Mouse (Mus musculus): Measurements from ENCODE around the gene Lrmda. TPM values are rescaled to one million over a fixed set of nuclear protein-coding genes. Genes with fewer than 3 reads are reported as not detected.

Lrmda gene
- polyA plus RNA-seq, 1 experiment from 2014 or later = not detected

DNA sequence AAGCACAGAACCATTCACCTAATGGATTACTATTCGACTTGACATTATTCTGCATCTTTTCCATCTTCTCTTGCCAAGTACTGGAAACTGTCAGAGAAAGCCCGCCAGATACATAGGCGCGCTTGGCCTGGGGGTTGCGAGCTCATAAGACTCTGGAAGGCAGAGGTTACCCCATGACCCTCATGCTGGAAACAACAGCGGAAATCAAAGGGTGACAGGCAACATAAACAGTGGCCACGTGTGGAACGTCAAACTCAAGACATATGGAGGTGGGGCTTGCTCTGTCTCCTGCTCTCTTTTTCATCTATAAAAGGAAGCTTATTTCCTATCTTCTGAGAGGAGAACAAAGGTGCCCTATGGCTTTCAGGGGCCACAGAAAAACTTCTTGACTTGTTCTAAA is 351.6 kb downstream of the Lrmda start:
- H3K9me3 ChIP-seq (ENCODE audit: control insufficient read depth, low read length) = no peaks in the 10 kb centered on the region
- whole genome bisulfite sequencing = 77% methylated on average over 8 of the region's 8 CpGs
- no peaks in the 10 kb centered on the region for H3K36me3 ChIP-seq (ENCODE audit: control insufficient read depth, insufficient read depth, low read length)
- no peaks in the 10 kb centered on the region for H3K4me1 ChIP-seq (replicated peaks; ENCODE audit: control insufficient read depth, insufficient read depth, low read length)
- ATAC-seq (replicated peaks; ENCODE audit: low FRiP score) = no peak
- no peaks in the 10 kb centered on the region for H3K27me3 ChIP-seq (ENCODE audit: control insufficient read depth, insufficient read depth, low read length)
- H3K4me2 ChIP-seq (ENCODE audit: low read depth, low read length, severe bottlenecking) = no peak overlapping the region
- H3K27ac ChIP-seq (ENCODE audit: low read depth, low read length) = no peak overlapping the region
- no peak overlapping the region for H3K4me3 ChIP-seq (ENCODE audit: low read depth, low read length)
- no peak for DNase-seq (ENCODE audit: low spot score)
- H3K9ac ChIP-seq (ENCODE audit: low read length) = no peak overlapping the region

DNA sequence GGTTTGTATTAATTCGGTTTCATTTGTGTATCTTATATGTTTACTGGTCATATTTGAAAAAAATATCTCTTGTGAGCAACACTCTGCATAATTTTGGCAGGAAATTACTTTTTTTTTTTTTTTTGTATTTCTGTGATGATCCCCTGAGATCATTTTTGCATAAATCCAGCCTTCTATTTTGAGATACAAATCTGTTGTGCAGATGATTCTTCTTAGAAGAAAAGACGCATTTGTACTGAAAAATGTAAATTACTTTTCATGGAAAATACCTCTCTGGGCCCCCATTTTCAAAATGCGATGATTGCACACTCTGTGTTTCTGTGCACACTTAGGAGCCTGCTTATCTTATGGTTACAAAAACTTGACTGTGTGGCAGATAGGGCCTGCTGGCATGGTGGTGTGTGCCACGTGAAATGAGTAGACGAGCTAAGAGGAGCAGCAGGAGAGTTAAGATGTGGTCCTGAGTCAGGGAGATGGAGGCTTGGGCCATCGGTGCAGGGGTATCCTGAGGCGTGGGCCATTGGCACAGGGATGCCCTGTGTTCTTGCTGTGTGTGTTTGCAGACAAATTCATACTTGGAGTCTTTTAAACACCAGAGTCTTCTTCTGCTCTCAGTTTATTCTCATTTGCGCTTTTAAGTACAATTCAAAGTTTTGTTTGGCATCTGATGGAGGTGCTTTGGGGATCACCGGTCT is 353.3 kb downstream of the Lrmda start:
- Histone ChIP-seq H3K9me3 (ENCODE audit: control insufficient read depth, low read length) (no peaks in the 10 kb centered on the region), H3K27me3 (ENCODE audit: control insufficient read depth, insufficient read depth, low read length) (no peaks in the 10 kb centered on the region), H3K4me2 (ENCODE audit: low read depth, low read length, severe bottlenecking) (no peak overlapping the region), H3K4me1 (replicated peaks; ENCODE audit: control insufficient read depth, insufficient read depth, low read length) (no peaks in the 10 kb centered on the region), H3K36me3 (ENCODE audit: control insufficient read depth, insufficient read depth, low read length) (no peaks in the 10 kb centered on the region), H3K27ac (ENCODE audit: low read depth, low read length) (no peak overlapping the region), H3K9ac (ENCODE audit: low read length) (no peak overlapping the region), H3K4me3 (ENCODE audit: low read depth, low read length) (no peak overlapping the region)
- DNase-seq (ENCODE audit: low spot score) (no peak), ATAC-seq (replicated peaks; ENCODE audit: low FRiP score) (no peak)
- 88% methylated on average over 9 of the region's 9 CpGs for WGBS

DNA sequence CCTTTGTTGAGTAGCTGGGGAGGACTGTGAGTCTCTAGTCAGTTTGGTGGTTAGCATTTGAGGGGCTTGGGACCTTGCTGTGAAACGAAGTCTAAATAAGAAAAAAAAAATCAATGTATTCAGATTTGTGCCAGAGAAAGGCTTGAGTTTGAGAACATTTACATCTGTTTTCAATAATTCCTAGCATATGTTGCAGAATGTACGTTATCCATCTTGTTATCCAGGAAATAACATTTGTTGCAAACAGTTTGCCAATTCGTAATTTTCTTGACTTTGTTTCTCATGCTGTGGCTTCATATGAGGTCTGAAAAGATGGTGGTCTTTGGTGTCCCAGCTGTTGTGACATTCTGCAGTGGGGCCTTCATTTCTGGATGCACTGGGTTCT is 353.8 kb downstream of the Lrmda start:
- DNase-seq (ENCODE audit: low spot score) = no peak
- H3K27me3 ChIP-seq (ENCODE audit: control insufficient read depth, insufficient read depth, low read length) = no peaks in the 10 kb centered on the region
- no peak overlapping the region for H3K27ac ChIP-seq (ENCODE audit: low read depth, low read length)
- H3K9ac ChIP-seq (ENCODE audit: low read length) = no peak overlapping the region
- WGBS = 81% methylated on average over 3 of the region's 3 CpGs
- H3K36me3 ChIP-seq (ENCODE audit: control insufficient read depth, insufficient read depth, low read length) = no peaks in the 10 kb centered on the region
- H3K4me1 ChIP-seq (replicated peaks; ENCODE audit: control insufficient read depth, insufficient read depth, low read length) = no peaks in the 10 kb centered on the region
- no peak for ATAC-seq (replicated peaks; ENCODE audit: low FRiP score)
- H3K9me3 ChIP-seq (ENCODE audit: control insufficient read depth, low read length) = no peaks in the 10 kb centered on the region
- H3K4me3 ChIP-seq (ENCODE audit: low read depth, low read length) = no peak overlapping the region
- no peak overlapping the region for H3K4me2 ChIP-seq (ENCODE audit: low read depth, low read length, severe bottlenecking)

DNA sequence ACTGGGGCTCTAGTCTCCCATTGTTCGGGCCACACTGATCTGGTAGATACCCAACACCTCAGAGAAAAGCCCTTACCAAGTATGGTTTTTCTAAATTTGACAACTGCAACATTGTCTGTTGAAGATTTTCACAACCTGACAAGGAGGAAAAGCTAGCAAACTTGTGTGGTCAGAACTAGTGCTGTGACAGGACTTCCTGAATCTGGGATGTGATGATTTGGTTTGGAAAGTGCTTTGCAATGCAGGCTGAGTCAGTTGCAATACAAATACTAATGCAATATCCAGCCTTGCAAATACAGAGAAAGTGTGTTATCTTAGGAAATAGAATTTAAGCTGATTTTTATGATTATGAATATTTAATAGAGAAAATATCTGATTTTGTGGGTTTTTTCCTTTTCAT is 357.6 kb downstream of the Lrmda start:
- Histone ChIP-seq H3K9me3 (ENCODE audit: control insufficient read depth, low read length) (no peaks in the 10 kb centered on the region), H3K4me2 (ENCODE audit: low read depth, low read length, severe bottlenecking) (no peak overlapping the region), H3K27ac (ENCODE audit: low read depth, low read length) (no peak overlapping the region), H3K4me1 (replicated peaks; ENCODE audit: control insufficient read depth, insufficient read depth, low read length) (no peaks in the 10 kb centered on the region), H3K36me3 (ENCODE audit: control insufficient read depth, insufficient read depth, low read length) (no peaks in the 10 kb centered on the region), H3K27me3 (ENCODE audit: control insufficient read depth, insufficient read depth, low read length) (no peaks in the 10 kb centered on the region), H3K9ac (ENCODE audit: low read length) (no peak overlapping the region), H3K4me3 (ENCODE audit: low read depth, low read length) (no peak overlapping the region)
- DNase-seq (ENCODE audit: low spot score) (no peak), ATAC-seq (replicated peaks; ENCODE audit: low FRiP score) (no peak)
- WGBS = 84% methylated on average over 1 of the region's 1 CpGs

DNA sequence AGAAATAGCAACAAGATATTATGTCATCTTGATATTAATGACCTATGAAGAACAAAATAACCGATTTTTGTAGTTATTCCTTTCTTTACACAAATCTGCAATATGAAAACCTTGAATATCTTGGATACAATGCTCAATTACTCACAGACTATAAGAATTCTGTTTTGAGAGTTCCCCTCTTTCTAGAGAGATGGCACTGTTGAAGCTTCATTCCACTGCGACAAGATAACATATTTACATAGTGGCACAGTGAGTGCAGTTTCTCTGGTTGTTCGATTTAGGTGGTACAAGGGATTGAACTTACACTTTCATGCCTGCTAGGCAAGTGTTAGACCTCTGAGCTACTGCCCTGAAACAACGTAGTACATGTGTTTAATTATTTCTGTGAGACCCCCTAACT is 362.6 kb downstream of the Lrmda start:
- ATAC-seq (replicated peaks; ENCODE audit: low FRiP score) (no peak), DNase-seq (ENCODE audit: low spot score) (no peak)
- Histone ChIP-seq H3K4me1 (replicated peaks; ENCODE audit: control insufficient read depth, insufficient read depth, low read length) (no peaks in the 10 kb centered on the region), H3K4me3 (ENCODE audit: low read depth, low read length) (no peak overlapping the region), H3K27me3 (ENCODE audit: control insufficient read depth, insufficient read depth, low read length) (no peaks in the 10 kb centered on the region), H3K27ac (ENCODE audit: low read depth, low read length) (no peak overlapping the region), H3K36me3 (ENCODE audit: control insufficient read depth, insufficient read depth, low read length) (no peaks in the 10 kb centered on the region), H3K9ac (ENCODE audit: low read length) (no peak overlapping the region), H3K4me2 (ENCODE audit: low read depth, low read length, severe bottlenecking) (no peak overlapping the region), H3K9me3 (ENCODE audit: control insufficient read depth, low read length) (no peaks in the 10 kb centered on the region)
- WGBS = 85% methylated on average over 4 of the region's 4 CpGs

DNA sequence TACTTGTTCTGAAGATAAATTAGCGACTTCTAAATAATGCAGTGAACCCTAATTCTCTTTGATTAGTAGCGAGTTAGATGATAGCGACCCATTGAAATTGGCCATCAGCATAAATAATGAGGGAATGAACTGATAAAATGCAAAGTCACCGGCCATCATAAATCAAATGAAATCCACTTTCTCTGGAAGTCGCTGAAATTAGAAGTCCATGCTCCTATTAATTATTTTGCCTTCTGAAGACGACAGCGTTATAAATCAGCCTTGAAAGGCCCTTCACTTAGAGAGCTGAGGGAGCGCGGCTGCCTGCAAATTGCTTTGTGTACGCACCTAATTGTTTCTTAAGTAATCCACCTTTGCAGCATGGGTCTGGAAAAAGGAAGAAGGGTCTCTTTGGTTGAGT is 374.1 kb downstream of the Lrmda start:
- Histone ChIP-seq H3K9me3 (ENCODE audit: control insufficient read depth, low read length) (no peaks in the 10 kb centered on the region), H3K4me1 (replicated peaks; ENCODE audit: control insufficient read depth, insufficient read depth, low read length) (no peaks in the 10 kb centered on the region), H3K27me3 (ENCODE audit: control insufficient read depth, insufficient read depth, low read length) (no peaks in the 10 kb centered on the region), H3K4me2 (ENCODE audit: low read depth, low read length, severe bottlenecking) (no peak overlapping the region), H3K9ac (ENCODE audit: low read length) (no peak overlapping the region), H3K27ac (ENCODE audit: low read depth, low read length) (no peak overlapping the region), H3K4me3 (ENCODE audit: low read depth, low read length) (no peak overlapping the region), H3K36me3 (ENCODE audit: control insufficient read depth, insufficient read depth, low read length) (no peaks in the 10 kb centered on the region)
- ATAC-seq (replicated peaks; ENCODE audit: low FRiP score) = no peak
- no peak for DNase-seq (ENCODE audit: low spot score)
- WGBS = 87% methylated on average over 10 of the region's 10 CpGs

DNA sequence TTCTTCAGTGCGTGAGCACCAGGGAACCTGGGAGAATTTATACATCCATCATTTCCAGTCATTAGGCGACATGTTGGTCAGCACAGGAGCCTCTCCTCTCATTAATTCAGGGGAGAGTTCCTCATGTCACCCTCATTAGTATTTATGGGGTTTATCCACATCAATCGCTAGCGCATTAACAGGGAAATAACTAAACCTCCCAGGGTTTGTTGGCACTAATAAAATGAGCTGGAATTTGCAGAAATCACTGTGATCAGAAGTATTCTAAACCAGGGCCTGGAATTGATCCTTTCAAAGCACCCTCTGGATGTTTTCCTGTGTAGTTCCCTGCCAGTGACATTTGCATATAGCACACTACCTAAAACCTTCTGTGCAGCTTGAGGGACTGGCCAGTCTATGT is 382.9 kb downstream of the Lrmda start:
- H3K27me3 ChIP-seq (ENCODE audit: control insufficient read depth, insufficient read depth, low read length) = no peaks in the 10 kb centered on the region
- H3K27ac ChIP-seq (ENCODE audit: low read depth, low read length) = no peak overlapping the region
- no peak overlapping the region for H3K4me3 ChIP-seq (ENCODE audit: low read depth, low read length)
- no peak overlapping the region for H3K4me2 ChIP-seq (ENCODE audit: low read depth, low read length, severe bottlenecking)
- 77% methylated on average over 4 of the region's 4 CpGs for WGBS
- no peak overlapping the region for H3K9ac ChIP-seq (ENCODE audit: low read length)
- ATAC-seq (replicated peaks; ENCODE audit: low FRiP score) (no peak), DNase-seq (ENCODE audit: low spot score) (no peak)
- no peaks in the 10 kb centered on the region for H3K36me3 ChIP-seq (ENCODE audit: control insufficient read depth, insufficient read depth, low read length)
- H3K4me1 ChIP-seq (replicated peaks; ENCODE audit: control insufficient read depth, insufficient read depth, low read length) = no peaks in the 10 kb centered on the region
- no peaks in the 10 kb centered on the region for H3K9me3 ChIP-seq (ENCODE audit: control insufficient read depth, low read length)

DNA sequence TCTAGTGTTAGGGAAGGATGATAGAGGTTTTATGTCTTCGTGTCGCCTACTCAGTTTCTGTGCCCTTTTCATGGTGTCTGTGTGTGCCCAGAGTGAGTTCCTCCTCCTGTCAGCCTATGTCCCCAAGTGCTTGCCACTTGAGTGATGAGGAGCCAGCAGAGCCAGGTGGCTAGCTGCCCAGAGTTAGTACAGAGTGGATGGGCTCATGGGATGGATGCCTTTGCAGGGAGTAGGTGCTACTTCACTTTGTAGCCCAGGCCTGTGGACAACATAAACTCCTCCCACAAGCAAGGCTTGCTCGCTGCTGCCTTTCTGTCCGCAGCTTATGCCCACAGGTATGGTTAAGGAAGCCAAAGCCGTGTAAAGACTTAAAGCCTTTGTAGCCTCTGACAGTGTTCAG is 387.1 kb downstream of the Lrmda start:
- ATAC-seq (replicated peaks; ENCODE audit: low FRiP score) = no peak
- no peaks in the 10 kb centered on the region for H3K36me3 ChIP-seq (ENCODE audit: control insufficient read depth, insufficient read depth, low read length)
- no peak overlapping the region for H3K4me3 ChIP-seq (ENCODE audit: low read depth, low read length)
- no peak overlapping the region for H3K9ac ChIP-seq (ENCODE audit: low read length)
- no peaks in the 10 kb centered on the region for H3K9me3 ChIP-seq (ENCODE audit: control insufficient read depth, low read length)
- 84% methylated on average over 5 of the region's 5 CpGs for WGBS
- no peaks in the 10 kb centered on the region for H3K27me3 ChIP-seq (ENCODE audit: control insufficient read depth, insufficient read depth, low read length)
- H3K27ac ChIP-seq (ENCODE audit: low read depth, low read length) = no peak overlapping the region
- H3K4me1 ChIP-seq (replicated peaks; ENCODE audit: control insufficient read depth, insufficient read depth, low read length) = no peaks in the 10 kb centered on the region
- DNase-seq (ENCODE audit: low spot score) = no peak
- H3K4me2 ChIP-seq (ENCODE audit: low read depth, low read length, severe bottlenecking) = no peak overlapping the region

DNA sequence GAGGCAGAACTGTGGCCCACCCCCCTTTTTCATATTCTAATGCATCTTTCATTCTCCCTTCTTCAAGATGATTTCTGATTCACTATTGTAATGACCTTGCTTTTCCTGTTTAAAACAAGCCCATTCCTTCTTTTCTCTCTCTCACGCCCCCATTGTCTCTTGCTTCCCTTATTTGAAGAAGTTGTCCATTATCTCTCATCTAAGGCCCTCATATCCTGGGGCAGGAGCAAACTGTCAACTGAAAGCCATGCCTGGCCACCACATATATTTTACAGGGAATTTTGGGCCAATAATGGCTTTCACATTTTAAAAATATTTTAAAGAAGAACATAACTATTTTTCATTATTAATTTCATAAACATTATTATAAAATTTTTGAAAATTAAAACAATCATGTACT is 391.3 kb downstream of the Lrmda start:
- Histone ChIP-seq H3K4me2 (ENCODE audit: low read depth, low read length, severe bottlenecking) (no peak overlapping the region), H3K27me3 (ENCODE audit: control insufficient read depth, insufficient read depth, low read length) (no peaks in the 10 kb centered on the region), H3K27ac (ENCODE audit: low read depth, low read length) (no peak overlapping the region), H3K9ac (ENCODE audit: low read length) (no peak overlapping the region), H3K9me3 (ENCODE audit: control insufficient read depth, low read length) (no peaks in the 10 kb centered on the region), H3K4me1 (replicated peaks; ENCODE audit: control insufficient read depth, insufficient read depth, low read length) (no peaks in the 10 kb centered on the region), H3K4me3 (ENCODE audit: low read depth, low read length) (no peak overlapping the region), H3K36me3 (ENCODE audit: control insufficient read depth, insufficient read depth, low read length) (no peaks in the 10 kb centered on the region)
- WGBS = 86% methylated on average over 1 of the region's 1 CpGs
- no peak for ATAC-seq (replicated peaks; ENCODE audit: low FRiP score)
- no peak for DNase-seq (ENCODE audit: low spot score)
